Mouse (Mus musculus): ENCODE results near the gene Smoc1.

The Smoc1 gene

GRCm38 (mm10) chr12:81168031-81168430 lies 141.4 kb downstream of the Smoc1 start:
- DNase-seq (ENCODE audit: low spot score): no peak

- peak; percentile 43 for DNase-seq (ENCODE audit: low spot score)
These were observed 141.9 kb downstream of the Smoc1 start for GRCm38 (mm10) chr12:81168494-81168893.

DNA sequence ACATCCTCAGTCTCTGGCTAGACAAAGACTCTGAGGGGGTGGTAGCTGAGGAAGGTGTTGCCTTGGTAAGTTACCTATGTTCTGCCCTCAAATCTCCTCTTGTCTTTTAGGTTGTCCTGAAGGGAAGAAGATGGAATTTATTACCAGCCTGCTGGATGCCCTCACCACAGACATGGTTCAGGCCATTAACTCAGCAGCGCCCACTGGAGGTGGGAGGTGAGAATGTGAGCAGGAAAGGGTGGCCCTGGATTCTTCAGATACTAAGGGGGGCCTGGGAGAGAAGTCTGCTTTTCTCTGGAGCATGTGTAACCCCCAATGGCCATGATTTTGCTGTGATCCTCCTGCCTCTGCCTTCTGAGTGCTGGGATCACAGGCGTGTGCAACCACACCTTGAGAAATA lies 143.5 kb downstream of the Smoc1 start:
- DNase-seq (ENCODE audit: low spot score): no peak

DNA sequence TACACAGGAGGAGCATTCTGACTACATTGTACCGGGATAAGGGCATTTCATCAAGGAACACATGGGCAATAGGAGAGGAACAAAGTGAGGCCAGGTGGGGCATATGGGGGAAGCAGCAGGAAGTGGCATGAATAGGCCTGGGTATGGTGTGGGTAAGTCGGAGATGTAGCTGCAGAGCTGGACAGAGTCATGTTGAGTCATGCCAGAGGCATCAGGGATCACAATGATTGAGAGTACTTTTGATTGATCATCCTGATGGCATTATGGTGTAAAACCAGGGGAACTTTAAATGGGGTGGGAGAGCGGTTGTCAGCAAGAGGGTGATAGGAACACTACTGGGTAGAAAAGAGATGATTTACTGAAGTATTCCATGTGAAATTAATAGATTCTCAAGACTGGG lies 146.4 kb downstream of the Smoc1 start:
- DNase-seq (ENCODE audit: low spot score): no peak

DNA sequence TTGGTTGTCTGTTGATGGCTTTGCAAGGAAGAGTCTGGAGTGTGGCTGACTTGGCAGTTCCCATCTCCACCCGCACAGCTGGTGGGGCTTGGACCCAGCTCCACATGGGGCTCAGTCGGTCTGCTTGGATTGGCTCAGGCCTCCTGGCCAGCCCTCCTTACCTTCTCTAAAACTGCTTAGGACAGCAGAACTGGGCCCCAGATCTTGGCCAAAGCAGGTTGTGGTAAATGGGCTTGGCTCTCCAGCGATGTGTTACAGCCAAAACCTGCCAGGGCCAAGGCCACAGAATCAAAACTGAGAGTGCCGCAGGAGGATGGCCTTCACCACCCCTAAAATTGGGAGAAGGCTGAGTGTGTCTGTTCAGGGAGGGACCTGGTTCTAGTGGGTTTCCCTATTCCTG lies 147.3 kb downstream of the Smoc1 start:
- DNase-seq (ENCODE audit: low spot score): no peak

GRCm38 (mm10) chr12:81175252-81175651 lies 148.6 kb downstream of the Smoc1 start:
- no peak for DNase-seq (ENCODE audit: low spot score)

- peak; percentile 84 for DNase-seq (ENCODE audit: low spot score)
These were observed 155.5 kb downstream of the Smoc1 start for GRCm38 (mm10) chr12:81182073-81182472.

DNA sequence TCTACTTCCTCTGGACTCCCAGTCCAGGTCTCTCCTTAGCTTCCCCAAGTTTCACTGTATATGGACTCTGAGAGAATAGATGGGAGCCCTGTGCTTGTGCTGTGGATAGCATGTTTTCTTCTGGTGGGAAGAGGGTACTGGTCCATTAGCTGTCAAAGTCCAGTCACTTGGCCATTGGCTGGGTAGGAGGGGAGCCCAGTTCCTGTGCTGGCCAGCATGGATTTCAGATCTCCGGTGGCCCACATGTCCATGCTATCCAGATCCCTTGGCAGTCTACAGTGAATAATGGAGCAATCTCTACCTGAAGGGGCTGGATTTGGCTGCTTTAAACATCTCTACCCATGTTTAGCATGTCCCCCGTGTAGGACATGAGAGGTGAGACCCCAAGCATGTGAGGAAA lies 158.4 kb downstream of the Smoc1 start:
- DNase-seq (ENCODE audit: low spot score): no peak

- no peak for DNase-seq (ENCODE audit: low spot score)
These were observed 159.5 kb downstream of the Smoc1 start for GRCm38 (mm10) chr12:81186081-81186480.

GRCm38 (mm10) chr12:81186668-81187067 lies 160.1 kb downstream of the Smoc1 start:
- no peak for DNase-seq (ENCODE audit: low spot score)

- no peak for DNase-seq (ENCODE audit: low spot score)
These were observed 161.8 kb downstream of the Smoc1 start for GRCm38 (mm10) chr12:81188423-81188822.

DNA sequence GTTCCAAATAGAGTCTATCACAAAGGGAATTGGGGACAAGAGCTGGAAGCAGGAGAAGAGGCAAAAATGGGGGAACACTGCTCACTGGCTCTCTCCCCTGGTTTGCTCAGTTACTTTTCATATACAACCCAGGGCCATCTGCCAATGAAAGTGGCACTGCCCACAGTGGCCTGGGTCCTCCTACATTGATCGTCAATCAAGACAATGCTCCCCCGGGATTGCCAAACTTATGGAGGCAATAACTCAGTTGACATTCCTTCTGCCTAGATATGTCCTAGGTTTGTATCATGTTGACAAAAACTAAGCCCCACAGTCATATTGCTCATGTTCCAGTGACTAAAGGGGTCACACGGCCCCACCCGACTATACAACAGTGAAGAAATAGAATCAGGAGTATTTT lies 162.4 kb downstream of the Smoc1 start:
- DNase-seq (ENCODE audit: low spot score): no peak

DNA sequence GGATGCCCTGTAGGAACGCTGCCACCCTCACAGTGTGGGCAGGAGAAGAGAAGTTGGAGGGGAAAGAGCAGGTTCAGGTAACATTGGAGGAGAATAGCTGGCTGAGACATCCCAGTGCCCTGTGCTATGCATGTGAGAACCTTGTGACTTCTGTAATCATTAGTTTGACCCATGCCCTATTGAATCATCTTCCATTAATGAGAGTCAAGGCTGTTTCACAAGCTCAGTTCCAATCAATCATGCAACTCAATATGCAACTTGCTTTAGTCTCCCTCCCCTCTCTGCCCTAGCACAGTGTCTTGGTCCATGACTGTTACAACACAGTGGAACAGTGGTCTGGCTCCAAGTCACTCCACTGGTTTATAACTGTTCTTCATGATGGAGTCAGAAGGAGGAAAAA lies 163.0 kb downstream of the Smoc1 start:
- DNase-seq (ENCODE audit: low spot score): no peak

DNA sequence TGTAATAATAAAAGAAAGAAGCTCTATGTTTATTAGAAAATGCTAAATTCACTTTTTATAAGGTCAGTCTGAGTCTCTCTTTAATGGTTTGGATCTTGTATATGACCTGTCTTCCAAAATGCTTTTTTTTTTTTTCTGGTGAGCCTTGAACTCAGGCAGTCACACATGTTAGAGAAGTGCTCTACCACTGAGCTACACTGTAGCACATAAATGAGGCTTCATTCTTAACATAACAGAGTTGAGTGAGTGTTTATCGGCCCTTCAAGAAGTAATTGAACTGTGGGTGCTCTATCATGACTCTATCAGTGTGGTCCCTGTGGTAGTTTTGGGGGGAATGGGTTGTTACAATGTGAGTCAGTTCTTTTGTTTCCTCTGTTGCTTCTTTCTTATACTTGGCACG lies 167.4 kb downstream of the Smoc1 start:
- no peak for DNase-seq (ENCODE audit: low spot score)

- DNase-seq (ENCODE audit: low spot score): no peak
These were observed 171.0 kb downstream of the Smoc1 start for GRCm38 (mm10) chr12:81197468-81198075.

- DNase-seq (ENCODE audit: low spot score): peak; percentile 85
These were observed 172.8 kb downstream of the Smoc1 start for GRCm38 (mm10) chr12:81199280-81199955.

DNA sequence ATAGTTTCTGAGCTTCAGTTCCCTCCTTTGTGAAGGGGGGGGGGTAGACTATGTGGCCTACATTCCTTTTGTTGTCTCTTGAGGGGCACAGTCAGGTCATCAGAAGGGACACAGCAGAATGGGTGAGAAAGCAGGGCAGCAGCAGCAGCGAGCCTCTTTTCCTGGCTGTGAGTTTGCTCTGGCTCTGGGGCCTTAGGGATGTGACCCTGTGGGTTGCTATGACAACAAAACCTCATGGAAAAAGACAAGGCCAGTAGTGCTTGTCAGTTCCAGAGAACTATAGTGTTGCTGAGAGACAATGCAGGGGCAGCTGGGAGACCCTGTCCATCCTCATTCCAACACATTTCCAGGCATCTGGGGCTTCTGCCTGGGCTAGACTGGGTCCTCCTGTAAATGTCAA lies 176.6 kb downstream of the Smoc1 start:
- peak; percentile 61 for DNase-seq (ENCODE audit: low spot score)

DNA sequence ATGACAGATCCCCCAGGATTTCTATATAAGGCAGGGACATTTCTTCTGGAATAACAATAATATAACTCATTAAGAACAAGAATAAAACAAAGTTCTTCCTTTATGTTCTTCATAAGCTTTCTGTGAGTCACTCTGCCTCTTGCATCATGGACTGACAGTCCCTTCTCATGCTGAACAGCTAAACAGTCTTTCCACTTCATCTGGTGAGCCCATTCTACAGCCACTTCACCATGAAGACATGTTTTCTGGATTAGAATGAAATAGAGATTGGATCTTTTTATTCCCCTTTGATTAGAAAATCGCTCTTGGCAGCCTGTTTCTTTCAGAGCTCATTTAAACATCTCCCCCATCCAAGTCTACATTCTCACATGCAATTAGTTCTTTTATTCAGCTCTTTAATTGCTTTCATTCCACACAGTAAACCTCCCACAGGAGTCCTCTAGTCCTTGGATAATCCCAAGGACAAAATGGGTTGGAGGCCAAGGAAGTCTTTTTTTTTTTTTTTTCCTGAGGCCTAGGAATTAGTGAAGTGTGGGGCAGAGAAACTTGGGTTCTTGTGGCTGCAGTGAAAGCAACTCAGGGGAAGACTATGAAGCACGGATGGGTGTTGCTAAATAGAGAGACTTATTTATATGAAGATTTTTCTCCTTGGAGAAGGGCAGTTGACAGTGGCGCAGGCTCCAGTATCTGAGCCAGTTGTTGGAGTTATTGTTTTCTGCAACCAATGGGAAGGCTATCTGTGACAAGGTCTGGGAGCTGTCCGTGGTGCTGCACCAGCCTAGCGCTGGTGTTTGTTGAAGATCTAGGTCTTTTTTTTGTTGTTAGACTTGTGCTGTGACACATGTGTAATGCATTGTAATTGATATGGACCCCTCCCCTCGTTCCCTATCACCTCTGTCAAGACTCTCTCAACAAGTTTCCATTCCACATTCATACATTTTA lies 179.3 kb downstream of the Smoc1 start:
- DNase-seq (ENCODE audit: low spot score): peak; percentile 77

DNA sequence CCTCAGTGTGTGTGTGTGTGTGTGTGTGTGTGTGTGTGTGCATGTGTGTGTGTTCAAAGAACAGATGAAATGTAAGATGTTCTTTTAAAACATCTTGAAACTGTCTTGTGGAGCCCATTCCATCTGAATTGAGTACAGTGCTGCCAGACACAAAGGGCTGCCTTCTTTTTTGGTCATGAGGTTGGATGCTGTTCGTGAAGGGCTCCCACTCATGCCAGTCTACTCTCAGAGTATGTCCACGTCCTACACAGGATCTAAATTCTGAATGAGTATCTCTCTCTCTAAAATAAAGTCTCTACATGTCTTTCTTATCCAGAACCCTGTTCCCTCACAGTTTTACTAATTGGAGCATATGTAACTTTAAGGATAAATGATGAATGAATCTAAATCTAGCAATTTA lies 182.0 kb downstream of the Smoc1 start:
- no peak for DNase-seq (ENCODE audit: low spot score)

DNA sequence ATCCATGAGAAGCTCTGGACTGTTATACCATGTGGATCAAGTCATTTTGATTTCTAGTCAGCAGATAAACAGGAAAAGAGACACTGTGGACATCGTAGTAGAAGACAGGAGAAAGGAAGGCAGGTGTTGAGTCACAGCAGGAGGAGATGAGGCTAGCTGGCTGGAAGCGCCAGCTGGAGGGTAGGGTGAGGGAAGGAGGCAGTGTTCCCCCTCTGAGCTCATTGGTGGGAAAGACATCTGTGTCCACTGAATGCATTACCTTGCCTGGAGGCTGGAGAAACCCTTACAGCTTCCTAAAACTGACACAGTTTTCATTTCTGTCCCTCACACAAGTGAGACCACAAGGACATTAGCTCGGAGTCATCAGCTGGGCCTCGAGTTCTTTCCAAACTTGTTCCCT lies 192.7 kb downstream of the Smoc1 start:
- peak; percentile 17 for DNase-seq (ENCODE audit: low spot score)

DNA sequence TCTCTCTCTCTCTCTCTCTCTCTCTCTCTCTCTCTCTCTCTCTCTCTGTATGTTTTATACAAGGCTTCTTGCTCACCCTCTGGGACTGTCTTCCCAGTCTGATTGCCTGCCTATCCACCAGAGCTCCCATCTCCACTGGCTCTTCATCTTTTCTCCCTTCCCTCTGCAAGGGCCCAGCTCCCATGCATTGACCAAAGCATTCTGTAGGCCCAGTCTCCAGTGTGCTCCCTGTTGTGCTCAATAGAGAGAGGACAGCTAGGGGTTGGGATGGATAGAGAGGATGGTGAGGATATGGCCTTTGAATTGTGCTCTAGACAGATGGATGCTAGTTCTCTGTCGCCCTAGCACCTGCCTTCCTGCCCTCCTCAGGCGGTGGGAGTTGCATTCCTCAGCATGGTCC lies 196.7 kb downstream of the Smoc1 start:
- DNase-seq (ENCODE audit: low spot score): no peak

DNA sequence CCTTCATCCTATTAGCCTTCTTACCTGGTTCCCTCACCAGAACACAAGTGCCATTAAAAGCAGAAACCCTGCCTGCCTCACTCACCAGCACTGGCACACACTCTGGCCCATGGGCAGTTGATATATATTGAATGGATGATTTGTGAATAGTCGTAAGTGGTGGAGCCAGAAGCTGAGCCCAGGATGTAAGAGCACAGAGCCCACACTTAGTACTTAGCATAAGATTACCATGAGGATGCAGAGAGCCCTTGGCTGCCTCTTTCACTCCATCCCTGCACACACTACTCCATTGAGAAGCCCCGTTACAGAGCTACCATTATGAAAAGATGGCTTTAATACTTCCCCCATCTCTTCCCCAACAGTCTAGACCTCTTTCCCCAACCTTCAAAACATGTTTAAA lies 198.2 kb downstream of the Smoc1 start:
- no peak for DNase-seq (ENCODE audit: low spot score)

GRCm38 (mm10) chr12:81225966-81226577 lies 199.5 kb downstream of the Smoc1 start:
- no peak for DNase-seq (ENCODE audit: low spot score)

Measured in retina, embryonic 14.5 days (tissue).